Mouse (Mus musculus) monocyte, adult 5-6 weeks (primary cell): Measurements from ENCODE around the gene Zfp292. TPM values are rescaled to one million over a fixed set of nuclear protein-coding genes. Genes with fewer than 3 reads are reported as not detected.
A peak's percentile ranks its signal among the peaks of the same experiment; 100 is the strongest.
"Not testable (repeated sequence)": the region's sequence is repeated elsewhere in the genome, so short reads cannot be mapped to it uniquely, and the experiment has no call there.

Source experiments
- ATAC-seq: fragments of 153-309, 156-312 bp; replicated peaks from 2 replicates; pipeline ENCODE4 v1.8.0; 2017; ENCODE audit warnings: mild to moderate bottlenecking; ENCODE audit not compliant: low TSS enrichment, insufficient number of reproducible peaks, severe bottlenecking, poor library complexity, low FRiP score
- total RNA-seq: library from RNA; stranded (forward); fragments of 200-1000, 200-491, 200-594 nt; gene quantifications from 3 replicates; pipeline ENCODE4 v1.2.3, GENCODE M21; 2017

Zfp292 gene
- total RNA-seq, result 37.5 to 73.6 TPM (median 44.9 TPM) in 3 replicates

- peak; percentile 85 for ATAC-seq
These were observed at the start of gene Zfp292 for GRCm38 (mm10) chr4:34882818-34883217. Gene Zfp292 (minus strand): TSS chr4:34882960.

- not testable (repeated sequence) for ATAC-seq
These were observed 45.6 kb upstream of the Zfp292 start for GRCm38 (mm10) chr4:34928386-34928785.

DNA sequence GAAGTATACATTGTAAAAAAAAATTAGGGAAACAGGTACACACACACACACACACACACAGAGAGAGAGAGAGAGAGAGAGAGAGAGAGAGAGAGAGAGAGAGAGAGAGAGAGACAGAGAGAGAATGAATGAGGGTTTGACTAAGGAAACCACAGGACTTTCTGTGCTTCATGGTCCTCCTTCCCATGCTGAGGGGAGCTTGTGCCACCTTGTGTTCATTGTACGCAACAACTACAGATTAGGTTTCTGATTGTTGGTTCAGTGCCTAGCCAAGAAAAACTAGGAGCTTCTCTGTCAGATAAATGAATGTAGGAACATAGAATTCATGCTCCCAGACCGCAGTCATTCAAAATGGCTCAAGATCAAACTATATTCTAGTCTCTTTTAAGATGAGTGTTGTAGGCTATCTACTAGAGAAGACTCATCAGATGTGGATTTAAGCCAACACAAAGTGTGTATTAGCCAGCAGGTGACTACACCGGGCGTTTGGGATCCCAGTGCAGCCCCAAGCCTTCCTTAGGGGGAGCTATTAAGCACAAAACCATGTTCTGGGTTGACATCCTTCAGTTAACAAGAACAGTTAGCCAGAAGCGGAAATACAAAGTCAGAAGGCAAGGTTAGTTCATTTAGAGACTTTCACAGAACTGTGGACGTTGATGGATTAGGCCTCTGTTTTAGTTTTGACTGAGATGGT lies 39.6 kb upstream of the Zfp292 start:
- ATAC-seq, result no peak

DNA sequence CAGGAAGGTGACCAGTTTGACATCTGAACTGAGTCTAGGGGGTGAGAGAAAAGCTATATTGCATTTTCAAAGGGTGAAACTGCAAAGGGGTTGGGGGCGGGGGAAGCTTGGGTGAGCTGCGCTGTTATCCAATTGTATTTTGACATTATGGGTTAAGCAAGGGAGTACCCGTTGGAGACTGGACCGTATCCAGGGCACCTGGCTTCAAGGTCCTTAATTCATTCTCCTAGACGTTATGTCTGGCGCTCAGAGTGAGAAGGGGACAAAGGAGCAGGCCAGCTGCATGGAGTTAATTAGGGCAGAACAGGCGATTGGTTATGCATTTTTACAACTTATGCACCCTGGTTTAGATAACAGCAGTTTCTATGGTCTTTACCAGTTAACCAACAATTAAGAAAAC lies 34.6 kb upstream of the Zfp292 start:
- ATAC-seq, result no peak

GRCm38 (mm10) chr4:34912171-34912570 lies 29.4 kb upstream of the Zfp292 start:
- no peak for ATAC-seq

GRCm38 (mm10) chr4:34911401-34911800 lies 28.6 kb upstream of the Zfp292 start:
- no peak for ATAC-seq

GRCm38 (mm10) chr4:34908127-34908526 lies 25.4 kb upstream of the Zfp292 start:
- ATAC-seq, result no peak

GRCm38 (mm10) chr4:34907026-34907425 lies 24.3 kb upstream of the Zfp292 start:
- no peak for ATAC-seq

DNA sequence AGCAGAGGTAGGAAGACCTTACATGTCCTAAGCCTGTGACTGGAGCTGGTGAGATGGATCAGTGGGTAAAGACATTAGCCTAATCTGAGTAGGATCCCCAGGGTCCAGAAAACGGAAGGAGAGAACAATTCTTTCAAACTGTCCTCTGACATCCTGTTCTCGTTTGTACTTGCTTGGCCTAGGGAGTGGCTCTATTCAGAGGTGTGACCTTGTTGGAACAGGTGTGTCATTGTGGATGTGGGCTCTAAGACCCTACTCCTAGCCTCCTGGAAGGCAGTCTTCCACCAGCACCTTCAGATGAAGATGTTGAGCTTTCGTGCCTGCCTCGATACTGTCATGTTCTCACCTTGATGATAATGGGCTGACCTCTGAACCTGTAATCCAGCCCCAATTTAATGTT lies 23.4 kb upstream of the Zfp292 start:
- ATAC-seq, result no peak

- ATAC-seq, result no peak
These were observed 22.6 kb upstream of the Zfp292 start for GRCm38 (mm10) chr4:34905396-34905795.

DNA sequence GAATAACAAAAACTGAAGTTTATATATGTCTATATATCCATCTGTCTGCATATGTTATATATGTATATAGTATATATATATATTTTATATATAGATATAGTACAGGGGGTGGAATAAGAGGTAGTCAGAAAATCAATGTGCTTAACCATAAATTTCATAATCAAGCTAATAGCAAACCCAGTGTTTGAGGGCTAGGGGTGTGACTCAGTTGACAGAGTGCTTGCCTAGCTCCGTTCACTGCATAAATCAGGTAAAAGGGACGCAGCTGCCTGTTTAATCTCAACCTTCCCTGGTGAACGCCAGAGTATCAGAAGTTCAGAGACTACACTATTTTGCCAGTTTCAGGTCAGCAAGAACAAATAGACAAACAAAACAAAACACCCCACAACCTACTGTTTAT lies 18.8 kb upstream of the Zfp292 start:
- not testable (repeated sequence) for ATAC-seq

GRCm38 (mm10) chr4:34901166-34901565 lies 18.4 kb upstream of the Zfp292 start:
- ATAC-seq, result no peak

GRCm38 (mm10) chr4:34900155-34900554 lies 17.4 kb upstream of the Zfp292 start:
- ATAC-seq, result no peak

DNA sequence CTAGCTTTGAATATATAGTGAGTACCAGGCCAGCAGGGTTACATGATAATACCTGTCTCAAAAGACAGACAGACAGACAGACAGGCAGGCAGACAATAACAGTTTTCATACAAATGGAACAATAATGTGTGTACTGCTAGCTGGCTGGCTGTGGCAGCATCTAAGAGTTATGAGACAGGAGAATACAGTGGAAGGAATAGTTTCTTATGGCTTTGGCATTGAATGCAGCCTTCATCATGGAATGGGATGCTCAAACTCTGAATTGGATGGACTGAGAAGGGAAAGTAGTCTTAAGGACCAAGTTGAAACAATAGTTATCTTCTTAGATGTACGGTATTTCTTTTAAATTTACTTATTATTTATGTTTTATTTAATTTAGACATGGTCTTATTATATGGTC lies 16.6 kb upstream of the Zfp292 start:
- ATAC-seq, result no peak

GRCm38 (mm10) chr4:34898497-34898896 lies 15.7 kb upstream of the Zfp292 start:
- no peak for ATAC-seq

DNA sequence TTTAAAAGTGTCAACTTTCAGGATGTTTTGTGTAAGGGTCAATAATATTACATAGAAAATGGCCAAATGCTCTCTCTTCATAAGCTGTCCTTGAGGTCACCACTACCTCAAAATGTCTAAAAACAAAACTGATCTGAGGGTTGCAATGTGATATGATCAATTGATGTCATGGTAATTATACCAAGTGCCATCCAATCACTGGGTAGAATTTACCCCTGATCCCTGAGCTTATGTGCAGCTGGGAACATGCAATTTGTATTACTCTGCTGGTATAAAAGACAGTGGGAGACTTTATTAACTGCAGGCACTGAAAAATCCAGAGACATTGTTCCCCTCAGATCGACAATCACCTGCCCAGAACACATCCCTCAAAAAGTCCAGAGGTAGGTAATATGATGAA lies 10.7 kb upstream of the Zfp292 start, which contains the start of gene Cga:
Gene Cga, plus strand, starts transcription at position 301 of the 400 bp plus-strand sequence.
- ATAC-seq, result no peak

GRCm38 (mm10) chr4:34889812-34890185 lies 7.0 kb upstream of the Zfp292 start:
- ATAC-seq, result no peak

DNA sequence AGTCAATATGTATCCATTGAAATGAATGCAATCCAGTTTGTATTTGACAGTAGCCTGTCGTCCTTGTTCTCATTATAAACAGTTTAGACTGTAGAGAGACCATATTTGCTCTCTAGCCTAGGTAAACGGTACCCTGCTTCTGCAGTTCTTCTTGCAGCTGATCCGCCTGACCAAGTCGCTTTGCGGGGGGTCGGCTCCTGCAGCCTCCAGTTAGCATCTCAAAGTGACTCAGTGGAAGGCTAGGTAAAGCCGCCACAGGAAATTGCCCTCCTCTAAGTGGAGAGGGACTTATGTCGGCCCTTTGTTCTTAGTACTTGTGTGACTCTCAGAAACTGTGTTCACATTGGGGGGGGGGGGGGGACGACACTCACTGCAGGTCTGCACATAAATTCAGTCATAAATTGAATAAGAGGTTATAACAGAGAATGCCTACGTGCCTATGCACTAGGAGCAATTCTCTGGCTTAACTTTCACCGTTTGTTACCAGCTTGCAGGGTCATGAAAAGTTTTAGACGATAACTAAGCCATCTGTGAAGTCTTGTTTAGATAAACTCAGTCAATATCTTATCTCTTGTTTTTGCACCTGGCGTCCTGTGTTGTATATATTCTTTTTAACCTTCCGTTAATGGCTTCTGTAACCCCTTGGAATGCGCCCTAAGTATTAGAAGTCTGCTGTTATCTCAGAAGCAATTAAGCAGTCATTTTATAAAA lies 6.5 kb upstream of the Zfp292 start:
- no peak for ATAC-seq

- ATAC-seq, result no peak
These were observed 4.5 kb upstream of the Zfp292 start for GRCm38 (mm10) chr4:34887295-34887694.

- peak; percentile 82 for ATAC-seq
These were observed 3.8 kb upstream of the Zfp292 start for GRCm38 (mm10) chr4:34886490-34887111.
